Mouse (Mus musculus) MEL-GATA-1-ER (cell line): Measurements from ENCODE around the gene Gm10337.

ENCODE experiments used
- DNase-seq: peaks from one replicate; pipeline ENCODE4 v3.0.0-alpha.2; 2012; ENCODE audit warnings: low read depth; ENCODE audit errors: extremely low read depth

The Gm10337 gene

DNA sequence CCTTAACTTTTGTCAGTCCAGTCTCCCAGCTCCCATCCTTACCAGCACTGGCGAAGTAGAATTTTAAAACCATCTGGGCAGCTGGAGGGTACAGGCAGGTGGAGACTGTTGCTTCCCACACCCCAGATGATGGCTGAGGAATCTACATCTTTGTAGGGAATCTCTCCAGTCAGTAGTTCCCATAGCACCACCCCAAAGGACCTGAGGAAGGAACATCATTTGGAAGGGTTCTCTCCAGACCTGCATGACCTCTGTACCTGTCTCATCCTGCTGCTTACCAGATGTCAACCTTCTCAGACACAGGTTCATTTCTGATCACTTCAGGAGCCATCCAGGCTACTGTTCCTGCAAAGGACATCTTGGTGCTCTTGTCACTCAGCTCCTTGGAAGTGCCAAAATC, at the start of gene Gm10337:
Gene Gm10337, plus strand, starts transcription at position 276 of the 400 bp plus-strand sequence.
- no peak for DNase-seq

- no peak for DNase-seq
Observed at GRCm38 (mm10) chr15:102455993-102456392, 47.5 kb upstream of the Gm10337 start.

DNA sequence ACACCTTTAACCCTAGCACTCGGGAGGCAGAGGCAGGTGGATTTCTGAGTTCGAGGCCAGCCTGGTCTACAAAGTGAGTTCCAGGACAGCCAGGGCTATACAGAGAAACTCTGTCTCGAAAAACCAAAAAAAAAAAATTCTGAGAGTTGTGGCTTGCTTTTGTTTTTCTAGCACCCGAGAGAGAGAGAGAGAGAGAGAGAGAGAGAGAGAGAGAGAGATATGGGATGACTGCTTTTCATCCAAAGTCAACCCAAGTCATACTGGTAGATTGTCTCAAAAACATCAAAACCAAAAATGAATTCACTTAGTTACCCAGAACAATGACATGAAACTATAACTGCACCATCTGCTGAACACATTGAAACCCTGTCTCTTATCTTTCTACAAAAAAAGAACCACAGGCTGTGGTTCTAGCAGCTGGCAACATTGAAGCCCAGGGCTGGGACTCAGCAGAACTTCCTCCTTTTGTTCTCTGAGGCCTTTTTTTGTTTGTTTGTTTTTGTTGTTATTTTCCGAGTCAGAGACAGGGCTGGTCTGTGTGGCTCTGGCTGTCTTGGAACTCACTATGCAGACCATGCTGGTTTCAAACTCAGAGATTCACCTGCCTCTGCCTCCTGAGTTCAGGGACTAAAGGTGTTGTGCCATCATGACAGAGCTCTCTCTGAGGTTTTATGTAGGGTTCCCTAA, 45.3 kb upstream of the Gm10337 start:
- peak; percentile 95 for DNase-seq

DNA sequence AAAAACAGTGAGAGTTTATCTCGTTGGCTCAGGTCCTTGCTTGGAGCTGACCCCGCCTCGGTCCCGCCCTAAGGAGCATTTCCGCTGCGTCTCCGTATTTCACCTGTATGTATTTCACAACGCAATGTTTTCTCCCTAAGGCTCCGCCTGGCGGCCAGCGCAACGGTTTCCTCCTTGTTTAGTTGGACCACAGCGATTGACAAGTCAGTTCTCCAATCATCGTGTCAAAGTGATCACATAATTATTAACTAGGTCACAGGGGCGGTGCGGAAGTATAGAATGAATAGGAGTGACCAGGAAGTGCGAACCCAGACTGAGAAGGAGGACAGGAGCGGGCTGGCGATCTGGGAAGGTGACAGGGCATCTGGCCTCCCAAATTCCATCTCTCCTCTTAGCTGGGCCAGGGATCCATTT, 44.6 kb upstream of the Gm10337 start, which contains the start of gene Prr13:
Gene Prr13, plus strand, starts transcription at position 125 of the 414 bp plus-strand sequence.
- DNase-seq, result peak; percentile 99

DNA sequence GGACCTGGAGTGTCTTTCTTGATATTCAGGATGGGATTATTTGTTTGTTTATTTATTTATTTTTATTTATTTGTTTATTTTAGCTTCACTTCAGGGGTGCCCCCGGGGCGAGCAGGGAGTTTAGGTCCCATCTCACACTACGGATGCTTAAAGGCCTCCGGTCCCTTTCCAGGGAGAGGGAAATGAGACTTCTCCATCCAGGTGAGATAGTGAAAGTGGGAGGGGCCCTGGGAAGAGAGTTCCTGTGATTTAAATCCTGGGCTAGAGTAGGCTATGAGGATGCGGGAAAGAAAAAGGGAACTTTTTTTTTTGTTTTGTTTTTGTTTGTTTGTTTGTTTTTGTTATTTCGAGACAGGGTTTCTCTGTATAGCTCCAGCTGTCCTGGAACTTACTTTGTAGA, 44.1 kb upstream of the Gm10337 start:
- DNase-seq, result no peak

DNA sequence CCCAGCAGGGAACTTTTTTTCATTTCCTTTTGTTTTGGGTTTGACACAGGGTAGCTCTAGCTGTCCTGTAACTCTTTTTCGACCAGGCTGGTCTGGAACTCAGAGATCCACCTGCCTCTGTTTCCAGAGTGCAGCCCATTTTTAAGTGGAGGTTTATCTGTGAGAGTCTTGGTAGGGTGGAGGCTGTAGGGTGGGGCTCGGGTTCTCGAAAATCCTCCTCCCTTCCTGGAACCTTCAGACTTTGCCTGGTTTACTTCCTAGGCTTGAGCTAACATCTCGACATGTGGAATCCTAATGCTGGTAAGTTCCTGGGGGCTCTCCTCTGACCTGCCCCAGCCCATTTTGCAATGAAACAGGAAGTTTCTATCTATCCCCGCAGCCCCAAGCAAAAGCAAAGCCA, 43.7 kb upstream of the Gm10337 start:
- DNase-seq, result peak; percentile 62

GRCm38 (mm10) chr15:102460409-102460808, 43.1 kb upstream of the Gm10337 start:
- DNase-seq, result no peak

GRCm38 (mm10) chr15:102460971-102461370, 42.6 kb upstream of the Gm10337 start:
- peak; percentile 51 for DNase-seq

- DNase-seq, result no peak
Observed at GRCm38 (mm10) chr15:102461430-102462075, 42.0 kb upstream of the Gm10337 start.

GRCm38 (mm10) chr15:102463666-102464065, 39.9 kb upstream of the Gm10337 start:
- DNase-seq, result peak; percentile 70

DNA sequence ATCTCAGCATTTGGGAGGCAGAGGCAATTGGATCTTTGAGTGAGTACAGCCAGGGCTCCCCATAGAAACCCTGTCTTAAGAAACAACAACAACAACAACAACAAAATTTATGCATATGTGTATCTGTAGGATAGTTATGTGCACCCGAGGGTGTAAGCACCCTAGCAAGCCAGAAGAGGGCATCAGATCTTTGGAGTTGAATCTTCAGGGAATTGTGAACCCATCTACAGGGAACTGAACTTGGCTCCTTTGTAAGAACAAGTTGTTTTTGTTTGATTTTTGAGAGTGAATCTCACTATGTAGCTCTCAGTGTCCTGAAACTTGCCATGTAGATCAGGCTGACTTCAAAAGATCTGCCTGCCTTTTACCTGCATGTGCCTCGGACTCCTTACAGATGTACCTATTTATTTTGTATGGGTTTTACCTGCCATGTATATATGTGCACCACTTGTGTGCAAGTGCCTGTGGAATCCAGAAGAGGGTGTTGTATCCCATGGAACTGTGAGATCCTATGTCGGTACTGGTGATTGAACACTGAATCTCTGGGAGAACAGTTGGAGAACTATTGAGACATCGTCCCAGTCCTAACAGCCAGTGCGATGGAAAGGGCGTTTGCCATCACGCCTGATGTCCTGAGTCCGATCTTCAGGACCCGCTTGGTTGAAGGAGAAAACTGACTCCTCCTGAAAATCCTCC, 34.7 kb upstream of the Gm10337 start:
- no peak for DNase-seq

DNA sequence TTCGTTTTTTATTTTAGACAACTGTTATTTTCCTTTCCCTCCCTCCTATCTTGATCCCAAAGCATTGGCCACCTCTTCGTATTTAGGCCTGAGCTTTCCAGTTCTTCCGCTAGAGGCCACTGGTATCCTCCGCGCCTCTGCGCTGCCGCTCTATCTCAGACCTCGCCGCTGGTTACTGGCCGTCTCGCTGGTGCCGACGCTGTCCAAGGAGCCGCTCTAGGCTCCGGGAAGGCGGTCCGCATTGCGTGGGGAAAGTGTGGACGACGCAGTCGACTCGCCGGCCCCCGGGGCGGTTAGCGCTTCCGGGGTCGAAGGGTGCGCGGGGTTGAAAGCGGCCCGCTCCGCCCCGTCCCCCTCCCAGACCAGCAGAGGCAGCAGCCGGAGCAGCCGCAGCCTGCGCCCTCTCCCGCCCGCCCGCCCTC, 33.3 kb upstream of the Gm10337 start, which contains the start of gene Pcbp2:
Gene Pcbp2, plus strand, starts transcription at position 357 of the 422 bp plus-strand sequence.
- DNase-seq, result peak; percentile 97

DNA sequence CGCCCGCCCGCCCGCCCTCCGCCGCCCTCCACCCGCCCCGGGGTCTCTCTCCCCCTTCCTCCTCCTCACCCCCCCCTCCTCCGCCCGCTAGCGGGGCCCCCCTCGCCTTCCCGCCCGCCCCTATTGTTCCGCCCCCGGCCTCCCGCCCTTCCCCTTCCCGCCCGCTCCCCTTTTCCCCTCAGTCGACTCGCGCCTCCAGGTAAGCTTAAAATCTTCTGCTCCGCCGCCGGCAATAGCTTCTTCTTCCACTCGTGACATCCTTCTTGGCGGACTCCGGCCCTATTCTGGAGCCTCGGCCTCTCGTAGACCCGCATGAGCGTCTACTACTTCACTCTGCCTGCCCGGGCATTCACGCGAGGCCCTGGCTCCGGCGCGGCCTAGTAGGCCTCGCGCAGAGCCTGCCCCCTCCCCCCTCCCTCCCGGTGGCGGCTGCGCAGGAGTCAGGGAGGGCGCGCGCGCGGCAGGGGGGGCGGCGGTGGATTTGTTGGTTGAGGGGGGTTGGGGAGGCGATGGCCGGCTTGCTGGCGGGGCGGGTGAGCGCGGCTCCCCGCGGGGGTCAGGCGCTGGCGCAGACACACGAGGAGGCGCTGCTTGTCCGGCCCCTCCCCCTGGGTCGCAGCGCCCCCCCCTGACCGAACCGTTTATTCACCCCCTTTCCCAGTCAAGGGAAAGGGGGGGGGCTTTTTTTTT, 32.8 kb upstream of the Gm10337 start:
- DNase-seq, result peak; percentile 33

GRCm38 (mm10) chr15:102471295-102471645, 32.3 kb upstream of the Gm10337 start:
- DNase-seq, result peak; percentile 46

DNA sequence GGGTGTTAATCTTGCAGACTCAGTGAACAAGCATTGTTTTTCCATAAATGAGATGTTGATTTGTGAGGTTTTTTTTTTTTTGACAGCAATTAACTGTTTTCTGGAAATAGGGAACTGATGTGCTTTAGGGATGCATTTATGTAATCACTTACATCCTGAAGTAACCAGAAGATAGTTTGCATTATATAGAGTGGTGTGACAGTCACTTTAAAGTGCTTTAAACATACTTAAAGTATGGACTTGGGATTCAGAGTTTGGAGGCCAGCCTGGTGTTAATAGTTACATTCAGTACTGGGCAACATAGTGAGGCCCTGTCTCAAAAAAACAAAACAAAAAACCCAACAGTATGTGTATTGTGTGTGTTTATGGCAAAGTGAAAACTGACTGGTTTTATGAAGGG, 31.8 kb upstream of the Gm10337 start:
- DNase-seq, result no peak

DNA sequence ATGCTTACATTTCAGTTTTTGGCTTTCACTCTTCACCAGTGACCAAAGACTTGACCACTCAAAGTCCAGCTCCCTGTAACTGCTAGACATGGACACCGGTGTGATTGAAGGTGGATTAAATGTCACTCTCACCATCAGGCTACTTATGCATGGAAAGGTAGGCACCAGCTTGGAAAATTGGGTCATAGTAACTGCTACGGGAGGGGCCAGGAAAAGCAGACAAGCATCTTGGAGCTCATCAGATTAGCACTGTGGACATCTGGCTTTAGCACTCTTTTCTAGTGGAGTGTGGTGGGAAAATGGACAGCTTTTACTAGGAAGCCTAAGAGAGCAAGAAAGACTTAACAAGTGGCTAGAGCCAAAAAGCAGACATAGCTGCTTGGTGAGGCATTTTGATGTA, 30.3 kb upstream of the Gm10337 start:
- DNase-seq, result no peak

DNA sequence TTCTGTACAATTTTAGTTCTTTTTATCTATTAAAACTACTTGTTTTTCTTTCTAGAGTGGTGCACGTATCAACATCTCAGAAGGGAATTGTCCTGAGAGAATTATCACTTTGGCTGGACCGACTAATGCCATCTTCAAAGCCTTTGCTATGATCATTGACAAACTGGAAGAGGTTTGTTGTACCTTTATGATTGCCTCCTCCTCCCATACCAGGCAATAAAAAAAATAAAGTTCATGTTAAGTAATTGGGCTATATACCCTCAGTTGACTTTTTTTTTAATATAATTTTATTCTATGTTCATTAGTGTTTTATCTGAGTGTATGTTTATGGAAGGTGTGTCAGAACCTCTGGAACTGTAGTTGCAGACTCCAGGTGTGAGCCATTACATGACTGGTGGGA, 29.0 kb upstream of the Gm10337 start:
- DNase-seq, result no peak

GRCm38 (mm10) chr15:102483136-102483535, 20.4 kb upstream of the Gm10337 start:
- no peak for DNase-seq

GRCm38 (mm10) chr15:102485853-102486252, 17.7 kb upstream of the Gm10337 start:
- no peak for DNase-seq

- DNase-seq, result no peak
Observed at GRCm38 (mm10) chr15:102487664-102488063, 15.9 kb upstream of the Gm10337 start.

GRCm38 (mm10) chr15:102498322-102498721, 5.2 kb upstream of the Gm10337 start:
- DNase-seq, result no peak

DNA sequence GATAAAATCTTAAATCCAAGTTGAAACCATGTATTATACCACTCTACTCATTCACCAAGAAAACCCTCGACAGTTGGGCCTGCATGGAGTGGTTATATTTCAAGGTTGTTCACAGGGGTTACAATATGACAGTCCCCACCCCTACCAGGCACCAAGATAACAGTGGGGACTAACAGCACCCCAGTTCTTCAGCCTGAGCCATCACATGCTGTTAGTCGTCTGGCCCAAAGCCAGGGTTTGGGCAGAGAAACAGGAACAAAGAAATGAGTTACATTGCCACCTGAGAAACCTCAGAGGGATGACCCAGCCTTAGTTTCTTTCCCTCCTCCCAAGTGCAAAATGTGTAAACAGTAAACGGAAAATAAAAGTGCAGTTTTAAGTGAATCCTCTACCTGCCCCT, 4.2 kb upstream of the Gm10337 start:
- peak; percentile 80 for DNase-seq
